Mouse (Mus musculus) lung, embryonic 14.5 days (tissue): ENCODE results near the gene Sipa1l2. TPM values are rescaled to one million over a fixed set of nuclear protein-coding genes. Genes with fewer than 3 reads are reported as not detected.

ENCODE experiments used
- ATAC-seq: fragments of 200-750 bp; cut with Nextera tagmentation; 2 replicates; pipeline ENCODE4 v1.8.0; 2017; ENCODE audit warnings: mild to moderate bottlenecking, moderate TSS enrichment, moderate library complexity; ENCODE audit not compliant: insufficient read depth
- DNase-seq: peaks from one replicate; pipeline ENCODE4 v3.0.0-alpha.2; 2015
- H3K27ac ChIP-seq: fragments of 300-500 bp; sonication (generic); 2 replicates; pipeline ENCODE4 v1.5.1; 2014; ENCODE audit warnings: low read depth, mild to moderate bottlenecking, moderate library complexity
- H3K27me3 ChIP-seq: fragments of 300-500 bp; sonication (generic); 2 replicates; pipeline ENCODE4 v1.6.1; 2014; ENCODE audit warnings: low read length, control low read depth; ENCODE audit not compliant: insufficient read depth
- H3K36me3 ChIP-seq: fragments of 300-500 bp; sonication (generic); 2 replicates; pipeline ENCODE4 v1.6.1; 2014; ENCODE audit warnings: control low read depth; ENCODE audit not compliant: insufficient read depth
- H3K4me1 ChIP-seq: fragments of 300-500 bp; sonication (generic); 2 replicates; pipeline ENCODE4 v1.6.1; 2014; ENCODE audit warnings: antibody characterized with exemption, control low read depth; ENCODE audit not compliant: insufficient read depth
- H3K4me2 ChIP-seq: fragments of 300-500 bp; sonication (generic); 2 replicates; pipeline ENCODE4 v1.6.1; 2014; ENCODE audit warnings: mild to moderate bottlenecking
- H3K4me3 ChIP-seq: fragments of 300-500 bp; sonication (generic); 2 replicates; pipeline ENCODE4 v1.5.1; 2014; ENCODE audit warnings: low read depth, low read length
- H3K9ac ChIP-seq: fragments of 300-500 bp; sonication (generic); 2 replicates; pipeline ENCODE4 v1.6.1; 2014
- H3K9me3 ChIP-seq: fragments of 300-500 bp; sonication (generic); 2 replicates; pipeline ENCODE4 v1.6.1; 2016; ENCODE audit warnings: low read depth, low read length, control low read depth
- CTCF ChIP-seq: IDR thresholded peaks from 2 replicates; pipeline ENCODE4 v1.5.1; 2016; ENCODE audit warnings: antibody characterized with exemption, low read depth
- whole genome bisulfite sequencing: fragments of 180-500 bp; shearing (Covaris S2); extraction: QIAGEN DNeasy Blood & Tissue Kit; methylation state at CpG from one replicate; pipeline ENCODE4 v1.1.7; 2014; 5-methylcytosine and 5-hydroxymethylcytosine counted together
- polyA plus RNA-seq: library from polyadenylated mRNA; unstranded; fragments of >200 nt; fragmentation: Nextera tagmentation; extraction: Ambion mirVana; gene quantifications from 2 replicates; pipeline ENCODE4 v1.2.1, GENCODE M21; 2014

Sipa1l2 gene
- polyA plus RNA-seq, 1 experiment from 2014 or later, result 14.2 TPM

- 57% methylated on average over 6 of the region's 6 CpGs for WGBS
- H3K4me1 ChIP-seq, result peaks cover 33% of the 10 kb centered on the region
- TF ChIP-seq CTCF, result no peak
- H3K4me3 ChIP-seq, result no peak overlapping the region
- H3K9me3 ChIP-seq, result no peaks in the 10 kb centered on the region
- H3K9ac ChIP-seq, result no peak overlapping the region
- no peak; the same call in 1 of the 2 replicates for ATAC-seq
- H3K27ac ChIP-seq, result peak overlapping the region; percentile 61
- no peaks in the 10 kb centered on the region; the same call in 1 of the 2 replicates for H3K36me3 ChIP-seq
- DNase-seq, result peak; percentile 71
- H3K27me3 ChIP-seq, result no peaks in the 10 kb centered on the region
- H3K4me2 ChIP-seq, result no peak overlapping the region
Measured at GRCm38 (mm10) chr8:125518301-125518700, 51.3 kb downstream of the Sipa1l2 start.

GRCm38 (mm10) chr8:125517397-125517796, 52.2 kb downstream of the Sipa1l2 start:
- 0 out of 2 replicates have a peak overlapping the region, but pooled peaks have one; percentile 51 for H3K27ac ChIP-seq
- WGBS, result 66% methylated on average over 8 of the region's 8 CpGs
- ATAC-seq (no peak), DNase-seq (peak; percentile 46)
- H3K36me3 ChIP-seq, result no peaks in the 10 kb centered on the region; the same call in 1 of the 2 replicates
- H3K4me3 ChIP-seq, result no peak overlapping the region
- no peaks in the 10 kb centered on the region for H3K27me3 ChIP-seq
- H3K9me3 ChIP-seq, result no peaks in the 10 kb centered on the region
- H3K9ac ChIP-seq, result no peak overlapping the region
- TF ChIP-seq CTCF, result no peak
- H3K4me1 ChIP-seq, result peaks cover 26% of the 10 kb centered on the region
- H3K4me2 ChIP-seq, result no peak overlapping the region

GRCm38 (mm10) chr8:125516115-125516905, 53.3 kb downstream of the Sipa1l2 start:
- H3K9ac ChIP-seq, result no peak overlapping the region
- peaks cover 23% of the 10 kb centered on the region for H3K4me1 ChIP-seq

GRCm38 (mm10) chr8:125515665-125516064, 53.9 kb downstream of the Sipa1l2 start:
- 47% methylated on average over 8 of the region's 8 CpGs for WGBS
- Histone ChIP-seq H3K9me3 (no peaks in the 10 kb centered on the region), H3K9ac (no peak overlapping the region), H3K36me3 (no peaks in the 10 kb centered on the region; the same call in 1 of the 2 replicates), H3K27ac (no peak overlapping the region), H3K27me3 (no peaks in the 10 kb centered on the region), H3K4me1 (peaks cover 29% of the 10 kb centered on the region), H3K4me3 (no peak overlapping the region), H3K4me2 (no peak overlapping the region)
- ATAC-seq, result no peak
- no peak for TF ChIP-seq CTCF
- DNase-seq, result no peak

More at GRCm38 (mm10) chr8:125516115-125516905, 53.3 kb downstream of the Sipa1l2 start:
- H3K27me3 ChIP-seq, result no peaks in the 10 kb centered on the region
- no peaks in the 10 kb centered on the region; the same call in 1 of the 2 replicates for H3K36me3 ChIP-seq
- DNase-seq (no peak), ATAC-seq (no peak)
- no peak overlapping the region for H3K27ac ChIP-seq
- no peaks in the 10 kb centered on the region for H3K9me3 ChIP-seq
- TF ChIP-seq CTCF, result no peak
- 50% methylated on average over 6 of the region's 6 CpGs for WGBS
- no peak overlapping the region for H3K4me3 ChIP-seq
- H3K4me2 ChIP-seq, result no peak overlapping the region

GRCm38 (mm10) chr8:125513935-125514334, 55.7 kb downstream of the Sipa1l2 start:
- Histone ChIP-seq H3K27ac (peak overlapping the region; percentile 71), H3K9ac (no peak overlapping the region)
- ATAC-seq, result peak; percentile 58; the same call in 1 of the 2 replicates

GRCm38 (mm10) chr8:125513242-125513866, 56.3 kb downstream of the Sipa1l2 start:
- H3K27me3 ChIP-seq, result no peaks in the 10 kb centered on the region
- WGBS, result 45% methylated on average over 5 of the region's 5 CpGs
- no peak overlapping the region for H3K9ac ChIP-seq
- H3K4me2 ChIP-seq, result no peak overlapping the region
- no peak for TF ChIP-seq CTCF
- DNase-seq, result no peak
- no peaks in the 10 kb centered on the region; the same call in 1 of the 2 replicates for H3K36me3 ChIP-seq
- H3K27ac ChIP-seq, result peak overlapping the region; percentile 71
- peaks cover 31% of the 10 kb centered on the region for H3K4me1 ChIP-seq
- no peak for ATAC-seq
- H3K9me3 ChIP-seq, result no peaks in the 10 kb centered on the region
- H3K4me3 ChIP-seq, result no peak overlapping the region

More at GRCm38 (mm10) chr8:125513935-125514334, 55.7 kb downstream of the Sipa1l2 start:
- Histone ChIP-seq H3K4me2 (no peak overlapping the region), H3K36me3 (no peaks in the 10 kb centered on the region; the same call in 1 of the 2 replicates), H3K9me3 (no peaks in the 10 kb centered on the region), H3K4me3 (no peak overlapping the region), H3K4me1 (peaks cover 33% of the 10 kb centered on the region), H3K27me3 (no peaks in the 10 kb centered on the region)
- WGBS, result 34% methylated on average over 5 of the region's 5 CpGs
- no peak for TF ChIP-seq CTCF
- DNase-seq, result peak; percentile 53

- H3K36me3 ChIP-seq, result no peaks in the 10 kb centered on the region
- H3K4me2 ChIP-seq, result no peak overlapping the region
- H3K27me3 ChIP-seq, result no peaks in the 10 kb centered on the region
- H3K9ac ChIP-seq, result no peak overlapping the region
- no peak for DNase-seq
- H3K9me3 ChIP-seq, result no peaks in the 10 kb centered on the region
- 86% methylated on average over 1 of the region's 1 CpGs for WGBS
- no peak overlapping the region for H3K4me3 ChIP-seq
- H3K4me1 ChIP-seq, result peaks cover 27% of the 10 kb centered on the region
- H3K27ac ChIP-seq, result no peak overlapping the region
- ATAC-seq, result no peak
- TF ChIP-seq CTCF, result no peak
Measured at GRCm38 (mm10) chr8:125512561-125512960, 57.0 kb downstream of the Sipa1l2 start.
